Mouse (Mus musculus) stomach, embryonic 16.5 days (tissue): ENCODE measurements at regions not wholly inside any gene's neighbourhood (a gene's known extent, or its start where the extent isn't known, plus 50 kb on each side); places are given as distances from the start of the nearest gene placed in this dataset.

Source experiments
- ATAC-seq: fragments of 200-750 bp; cut with Nextera tagmentation; 2 replicates; pipeline ENCODE4 v1.8.0; 2017; ENCODE audit warnings: moderate number of reproducible peaks, moderate TSS enrichment; ENCODE audit not compliant: insufficient read depth, low FRiP score
- H3K27ac ChIP-seq: fragments of 300-500 bp; sonication (generic); 2 replicates; pipeline ENCODE4 v1.5.1; 2014; ENCODE audit warnings: low read length
- H3K27me3 ChIP-seq: fragments of 300-500 bp; sonication (generic); 2 replicates; pipeline ENCODE4 v1.6.1; 2014; ENCODE audit warnings: low read length, control low read depth, mixed read lengths; ENCODE audit not compliant: control insufficient read depth, insufficient read depth
- H3K36me3 ChIP-seq: fragments of 300-500 bp; sonication (generic); 2 replicates; pipeline ENCODE4 v1.6.1; 2014; ENCODE audit warnings: low read length; ENCODE audit not compliant: control insufficient read depth, insufficient read depth
- H3K4me1 ChIP-seq: fragments of 300-500 bp; sonication (generic); 2 replicates; pipeline ENCODE4 v1.6.1; 2014; ENCODE audit warnings: low read length, control low read depth, mixed read lengths; ENCODE audit not compliant: control insufficient read depth, insufficient read depth
- H3K4me2 ChIP-seq: fragments of 300-500 bp; sonication (generic); 2 replicates; pipeline ENCODE4 v1.6.1; 2014; ENCODE audit warnings: low read depth, low read length, mixed read lengths
- H3K4me3 ChIP-seq: fragments of 300-500 bp; sonication (generic); replicated peaks from 2 replicates; pipeline ENCODE4 v1.5.1; 2014; ENCODE audit warnings: mild to moderate bottlenecking, low read length
- H3K9ac ChIP-seq: fragments of 300-500 bp; sonication (generic); 2 replicates; pipeline ENCODE4 v1.6.1; 2014; ENCODE audit warnings: low read length
- H3K9me3 ChIP-seq: fragments of 300-500 bp; sonication (generic); replicated peaks from 2 replicates; pipeline ENCODE4 v1.6.1; 2016; ENCODE audit warnings: low read length, control low read depth; ENCODE audit not compliant: control insufficient read depth
- WGBS: fragments of 180-500 bp; shearing (Covaris S2); extraction: QIAGEN DNeasy Blood & Tissue Kit; methylation state at CpG from one replicate; pipeline ENCODE4 v1.1.7; 2014; 5-methylcytosine and 5-hydroxymethylcytosine counted together

GRCm38 (mm10) chr7:133313115-133313514, 189.0 kb upstream of the Ctbp2 start:
- Histone ChIP-seq H3K36me3 (no peaks in the 10 kb centered on the region), H3K4me2 (no peak overlapping the region), H3K9ac (no peak overlapping the region), H3K27me3 (no peaks in the 10 kb centered on the region), H3K27ac (no peak overlapping the region), H3K4me1 (no peaks in the 10 kb centered on the region), H3K9me3 (no peaks in the 10 kb centered on the region), H3K4me3 (no peak overlapping the region)
- no peak for ATAC-seq
- WGBS = 52% methylated on average over 5 of the region's 5 CpGs

- Histone ChIP-seq H3K27ac (no peak overlapping the region), H3K27me3 (no peaks in the 10 kb centered on the region), H3K4me3 (no peak overlapping the region), H3K4me2 (no peak overlapping the region), H3K36me3 (no peaks in the 10 kb centered on the region), H3K9me3 (no peaks in the 10 kb centered on the region), H3K4me1 (no peaks in the 10 kb centered on the region), H3K9ac (no peak overlapping the region)
- no peak for ATAC-seq
- WGBS = 48% methylated on average over 9 of the region's 9 CpGs
Observed at GRCm38 (mm10) chr7:133311116-133311801, 187.1 kb upstream of the Ctbp2 start.

GRCm38 (mm10) chr7:133304461-133304860, 180.3 kb upstream of the Ctbp2 start:
- no peak for ATAC-seq
- Histone ChIP-seq H3K4me3 (no peak overlapping the region), H3K9ac (no peak overlapping the region), H3K9me3 (no peaks in the 10 kb centered on the region), H3K27me3 (no peaks in the 10 kb centered on the region), H3K4me1 (no peaks in the 10 kb centered on the region), H3K36me3 (no peaks in the 10 kb centered on the region), H3K27ac (no peak overlapping the region), H3K4me2 (no peak overlapping the region)
- WGBS = 70% methylated on average over 5 of the region's 5 CpGs

DNA sequence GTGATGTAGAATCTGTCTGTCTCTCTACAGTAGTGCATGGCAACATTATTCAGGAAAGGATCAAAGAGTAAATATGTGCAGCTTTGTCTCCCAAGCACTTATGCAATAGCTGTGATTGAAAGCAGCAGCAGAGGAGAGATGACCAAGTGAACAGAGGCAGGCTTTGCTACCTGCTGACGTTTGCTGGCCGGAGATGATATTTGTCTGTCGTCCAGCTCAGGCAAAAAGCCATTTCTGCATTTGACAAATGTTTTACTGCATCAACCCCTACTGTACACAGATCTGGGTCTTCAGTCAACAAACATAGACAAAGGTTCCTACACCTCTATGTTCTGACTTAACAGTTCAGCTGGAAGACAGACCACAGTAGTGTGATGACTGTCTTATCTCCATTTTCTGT, 166.3 kb upstream of the Ctbp2 start:
- Histone ChIP-seq H3K9ac (no peak overlapping the region), H3K4me3 (no peak overlapping the region), H3K9me3 (no peaks in the 10 kb centered on the region), H3K27me3 (no peaks in the 10 kb centered on the region), H3K36me3 (no peaks in the 10 kb centered on the region), H3K4me2 (no peak overlapping the region), H3K4me1 (no peaks in the 10 kb centered on the region), H3K27ac (no peak overlapping the region)
- no peak for ATAC-seq
- 77% methylated on average over 3 of the region's 3 CpGs for WGBS

GRCm38 (mm10) chr7:133288236-133288635, 164.1 kb upstream of the Ctbp2 start:
- no peak for ATAC-seq

GRCm38 (mm10) chr7:133286836-133287235, 162.7 kb upstream of the Ctbp2 start:
- H3K27me3 ChIP-seq = no peaks in the 10 kb centered on the region
- H3K27ac ChIP-seq = no peak overlapping the region
- H3K9me3 ChIP-seq = no peaks in the 10 kb centered on the region
- no peak overlapping the region for H3K4me2 ChIP-seq
- no peaks in the 10 kb centered on the region for H3K4me1 ChIP-seq
- no peak overlapping the region for H3K9ac ChIP-seq
- WGBS = 82% methylated on average over 7 of the region's 7 CpGs
- H3K36me3 ChIP-seq = no peaks in the 10 kb centered on the region
- no peak overlapping the region for H3K4me3 ChIP-seq
- no peak for ATAC-seq

More at GRCm38 (mm10) chr7:133288236-133288635, 164.1 kb upstream of the Ctbp2 start:
- H3K9me3 ChIP-seq = no peaks in the 10 kb centered on the region
- 63% methylated on average over 3 of the region's 3 CpGs for WGBS
- H3K36me3 ChIP-seq = no peaks in the 10 kb centered on the region
- no peaks in the 10 kb centered on the region for H3K4me1 ChIP-seq
- no peak overlapping the region for H3K9ac ChIP-seq
- no peak overlapping the region for H3K27ac ChIP-seq
- no peaks in the 10 kb centered on the region for H3K27me3 ChIP-seq
- H3K4me3 ChIP-seq = no peak overlapping the region
- no peak overlapping the region for H3K4me2 ChIP-seq

- H3K4me1 ChIP-seq = no peaks in the 10 kb centered on the region
- H3K36me3 ChIP-seq = no peaks in the 10 kb centered on the region
- H3K27me3 ChIP-seq = no peaks in the 10 kb centered on the region
- H3K9me3 ChIP-seq = no peaks in the 10 kb centered on the region
- no peak for ATAC-seq
- no peak overlapping the region for H3K9ac ChIP-seq
- WGBS = 85% methylated on average over 5 of the region's 5 CpGs
- no peak overlapping the region for H3K4me2 ChIP-seq
- no peak overlapping the region for H3K27ac ChIP-seq
- no peak overlapping the region for H3K4me3 ChIP-seq
Observed at GRCm38 (mm10) chr7:133286216-133286615, 162.1 kb upstream of the Ctbp2 start.

DNA sequence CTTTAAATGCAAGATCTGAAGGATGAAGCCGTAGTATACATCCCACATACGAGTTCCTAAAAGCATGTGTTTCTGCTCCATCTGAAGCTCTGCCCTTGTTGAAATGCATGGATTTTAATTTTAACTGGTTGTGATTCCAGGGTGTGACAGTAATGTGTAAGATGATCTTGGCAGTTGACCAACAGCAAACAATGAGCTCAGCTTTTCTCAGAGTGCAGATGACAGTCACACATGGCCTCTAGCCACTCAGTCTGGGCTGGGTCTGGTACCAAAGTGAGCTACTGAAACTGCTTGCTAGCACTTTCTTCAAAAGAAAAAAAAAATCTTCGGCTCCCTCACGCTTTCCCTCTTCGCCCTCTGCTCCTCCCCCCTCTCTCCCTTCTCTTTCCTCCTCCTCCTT, 138.0 kb upstream of the Ctbp2 start:
- no peak overlapping the region for H3K4me3 ChIP-seq
- 51% methylated on average over 5 of the region's 5 CpGs for WGBS
- no peak overlapping the region for H3K9ac ChIP-seq

GRCm38 (mm10) chr7:133259143-133259542, 135.0 kb upstream of the Ctbp2 start:
- Histone ChIP-seq H3K27ac (no peak overlapping the region), H3K9ac (no peak overlapping the region), H3K4me1 (no peaks in the 10 kb centered on the region), H3K36me3 (no peaks in the 10 kb centered on the region), H3K4me3 (no peak overlapping the region), H3K9me3 (no peaks in the 10 kb centered on the region), H3K27me3 (no peaks in the 10 kb centered on the region), H3K4me2 (no peak overlapping the region)
- ATAC-seq = no peak
- 86% methylated on average over 7 of the region's 7 CpGs for WGBS

More for the DNA sequence above, 138.0 kb upstream of the Ctbp2 start:
- Histone ChIP-seq H3K27ac (no peak overlapping the region), H3K4me1 (no peaks in the 10 kb centered on the region), H3K9me3 (no peaks in the 10 kb centered on the region), H3K4me2 (no peak overlapping the region), H3K36me3 (no peaks in the 10 kb centered on the region), H3K27me3 (no peaks in the 10 kb centered on the region)
- ATAC-seq = no peak
